Mouse (Mus musculus): ENCODE measurements around the gene Zbtb39.

GRCm38 (mm10) chr10:127710331-127710730 lies 29.0 kb upstream of the Zbtb39 start:
- no peak for TF ChIP-seq CTCF (IDR thresholded peaks at IDR 0.05; ENCODE audit: extremely low read depth, insufficient read length, insufficient replicate concordance, low read depth, low read length)
- TF ChIP-seq POLR2A (IDR thresholded peaks at IDR 0.05; ENCODE audit: low read depth, low read length), result no peak

Data from small intestine, adult 2 months (tissue).